Mouse (Mus musculus): ENCODE measurements around the gene Pgap3. TPM values are rescaled to one million over a fixed set of nuclear protein-coding genes. Genes with fewer than 3 reads are reported as not detected.

Pgap3 gene
- total RNA-seq, 2 experiments from 2014 or later = 10.7 to 11.1 TPM

DNA sequence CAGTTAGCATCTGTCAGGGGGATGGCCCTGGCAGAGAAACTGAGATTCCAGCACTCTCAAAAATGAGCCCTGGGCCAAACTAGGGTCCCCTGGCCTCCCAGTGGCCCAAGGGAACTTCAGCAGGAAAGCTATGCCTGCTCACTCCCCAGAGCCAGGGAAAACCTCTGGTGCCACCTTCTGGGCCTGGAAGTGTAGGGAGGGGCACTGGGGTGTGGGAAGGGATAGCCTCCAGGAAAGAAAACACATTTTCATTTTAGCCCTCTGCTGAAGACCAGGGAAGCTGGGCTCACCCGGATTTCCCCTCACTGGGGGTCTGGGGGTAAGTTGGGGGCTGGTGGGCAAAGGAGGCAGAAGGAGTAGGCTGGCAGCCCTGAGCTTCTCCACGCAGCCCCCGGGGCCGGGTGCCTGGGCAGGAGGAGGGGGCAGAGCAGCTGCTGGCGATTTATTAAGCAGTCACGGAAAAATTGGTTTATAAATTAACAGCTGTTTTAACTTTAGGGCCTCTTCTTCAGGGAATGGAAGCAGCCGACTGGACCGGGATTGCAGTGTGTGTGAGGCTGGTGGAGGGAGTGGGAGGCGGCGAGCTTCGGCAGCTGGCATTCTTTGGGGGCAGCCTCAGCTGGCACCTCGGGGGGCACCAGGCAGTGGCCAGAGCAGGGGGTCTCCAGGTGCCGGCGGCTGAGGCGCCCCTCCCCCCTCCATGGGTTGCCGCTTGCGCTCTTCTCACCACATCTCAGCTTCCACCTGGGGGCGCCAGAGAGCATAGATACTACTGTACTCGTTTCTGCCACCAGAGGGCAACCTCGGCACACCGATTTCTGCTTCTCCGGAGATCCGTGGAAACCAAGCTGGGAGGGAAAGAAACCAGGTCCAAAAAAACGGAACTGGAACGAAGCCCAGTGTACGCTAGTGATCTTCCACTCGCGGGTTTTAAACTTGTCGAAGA, 58.0 kb downstream of the Pgap3 start:
- peak; percentile 98 for DNase-seq (ENCODE audit: low spot score in 2 of 2)
- intact Hi-C loops (cut with DNase I) = loop anchor here (5.0 kb wide), 1 partner anchor 115 kb away; no protein-coding TSS in a partner anchor

DNA sequence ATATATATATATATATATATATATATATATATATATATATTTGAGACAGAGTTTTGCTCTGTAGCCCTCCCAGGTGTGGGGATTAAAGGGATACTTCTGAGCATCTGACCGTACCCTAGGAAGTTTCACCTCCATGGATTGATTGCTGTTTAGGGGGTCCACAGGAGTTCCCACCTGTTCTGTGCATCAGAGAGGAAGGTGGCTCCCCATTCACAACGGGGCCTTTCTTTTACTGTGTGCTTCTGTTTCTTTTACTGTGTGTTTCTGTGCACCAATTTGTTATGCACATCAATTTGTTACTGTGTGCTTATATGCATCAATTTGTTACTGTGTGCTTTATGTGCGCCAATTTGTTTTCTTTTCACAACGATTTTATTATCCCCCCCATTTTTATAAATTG, 59.1 kb downstream of the Pgap3 start:
- no peak for DNase-seq (ENCODE audit: low spot score in 2 of 2)
- intact Hi-C loops (cut with DNase I) = loop anchor here (5.0 kb wide), 1 partner anchor 116 kb away; no protein-coding TSS in a partner anchor

DNA sequence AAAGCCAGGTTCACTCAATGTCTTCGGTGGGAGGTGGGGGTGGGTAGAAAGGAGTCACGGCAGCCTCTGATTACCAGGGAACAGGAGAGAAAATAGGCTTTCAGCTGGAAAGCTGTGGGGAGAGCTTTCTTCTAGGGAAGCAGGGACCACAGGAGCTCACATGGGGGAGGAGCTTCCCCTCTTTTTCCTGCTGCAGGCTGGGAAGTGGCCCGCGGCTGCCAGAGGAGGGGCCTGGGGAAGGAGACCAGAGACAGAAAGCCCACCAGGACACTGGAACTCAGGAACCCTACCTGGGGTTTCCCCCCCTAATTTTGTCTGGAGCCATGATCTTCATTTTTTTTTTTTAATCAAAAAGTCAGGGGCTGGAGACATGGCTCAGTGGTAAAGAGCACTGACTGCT, 59.7 kb downstream of the Pgap3 start:
- intact Hi-C loops (cut with DNase I) = loop anchor here (5.0 kb wide), 1 partner anchor 117 kb away; no protein-coding TSS in a partner anchor
- DNase-seq (ENCODE audit: low spot score in 2 of 2) = no peak

DNA sequence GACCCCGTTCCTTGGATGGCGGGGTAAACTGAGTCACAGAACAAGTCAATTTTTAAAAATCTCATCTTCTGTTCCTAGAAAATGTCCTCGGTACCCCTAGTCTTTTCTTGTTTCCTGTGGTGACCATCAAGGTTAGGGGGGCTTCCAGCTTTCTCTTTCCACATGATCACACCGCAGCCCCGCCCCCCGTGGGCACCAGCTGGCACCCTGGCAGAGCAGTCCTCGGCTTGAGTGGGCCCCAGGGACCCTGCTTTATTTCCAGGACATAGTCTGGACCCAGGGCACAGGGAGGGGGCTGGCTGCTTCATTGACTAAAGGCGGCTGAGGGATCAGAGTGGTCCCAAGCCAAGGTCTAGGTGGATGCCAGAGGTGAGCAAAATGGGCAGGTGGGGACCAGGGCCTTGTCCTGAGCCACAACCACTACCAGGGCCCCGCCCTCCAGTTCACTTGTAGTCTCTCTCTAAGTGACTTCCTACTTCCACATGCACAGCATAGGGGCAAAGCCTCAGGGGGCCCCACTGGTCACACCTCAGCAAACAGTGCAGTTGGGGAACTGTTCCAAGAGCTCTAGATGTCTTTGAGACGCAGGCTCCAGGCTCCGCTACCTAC, 60.5 kb downstream of the Pgap3 start:
- no peak for DNase-seq (ENCODE audit: low spot score in 2 of 2)

DNA sequence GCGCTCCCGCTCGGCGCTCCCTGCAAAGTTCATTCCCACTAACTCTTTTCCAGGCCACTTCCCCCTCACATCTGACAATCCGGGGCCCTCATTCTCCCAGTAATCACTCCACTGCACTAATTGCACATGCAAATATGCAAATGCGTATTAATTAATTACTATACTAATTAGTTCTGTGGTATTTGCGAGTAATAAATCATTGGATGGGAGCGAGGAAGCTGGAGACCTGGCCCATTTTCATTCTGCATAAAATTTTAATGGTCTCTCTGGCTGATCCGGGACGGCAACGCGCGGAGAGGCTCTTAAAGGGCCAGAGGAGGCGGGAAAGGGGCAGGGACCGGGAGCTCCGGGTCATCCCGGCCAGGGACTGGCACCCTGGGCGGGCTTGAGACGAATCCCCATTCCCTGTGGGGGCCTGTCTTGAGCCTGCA, 61.2 kb downstream of the Pgap3 start:
- intact Hi-C loops (cut with DNase I) = loop anchor here (2.0 kb wide), 1 partner anchor 74 kb away; no protein-coding TSS in a partner anchor
- DNase-seq (ENCODE audit: low spot score in 2 of 2) = no peak

More for the DNA sequence above, 60.5 kb downstream of the Pgap3 start:
- intact Hi-C loops (cut with DNase I) = loop anchor here (2.0 to 5.0 kb wide), 2 partner anchors 75 to 118 kb away; no protein-coding TSS in a partner anchor

Other genes with a start within 250 kb of the Pgap3 start
- gene Med1, start 207.2 kb downstream of the Pgap3 start, total RNA-seq (2021) = 10 to 100 TPM; 46.9 to 52.8 TPM
- 10 to 100 TPM; 34.2 to 34.8 TPM for gene Cdk12, start 197.4 kb downstream of the Pgap3 start, total RNA-seq (2021)
- gene Neurod2, start 70.8 kb downstream of the Pgap3 start, total RNA-seq (2021) = 10 to 100 TPM; 65.9 to 67.1 TPM
- gene Ppp1r1b, start 52.1 kb downstream of the Pgap3 start, total RNA-seq (2021) = 100 to 1,000 TPM; 101 to 133 TPM
- gene Stard3, start 42.1 kb downstream of the Pgap3 start, total RNA-seq (2021) = 10 to 100 TPM; 24.9 to 27.2 TPM
- 10 to 100 TPM in 1 of 2 experiments, 1 to 10 TPM in 1; 8.8 to 13.1 TPM for gene Tcap, start 16.7 kb downstream of the Pgap3 start, total RNA-seq (2021)
- 1 to 10 TPM in 1 of 2 experiments, under 1 TPM in 1; 0.78 to 1.0 TPM for gene Pnmt, start 14.0 kb downstream of the Pgap3 start, total RNA-seq (2021)
- 1 to 10 TPM; 2.0 to 3.2 TPM for gene Erbb2, start 12.0 kb upstream of the Pgap3 start, total RNA-seq (2021)
- 100 to 1,000 TPM; 105 to 106 TPM for gene Mien1, start 38.5 kb upstream of the Pgap3 start, total RNA-seq (2021)
- 1 to 10 TPM; 1.6 to 4.4 TPM for gene Grb7, start 45.9 kb upstream of the Pgap3 start, total RNA-seq (2021)
- under 1 TPM; 0.21 to 0.62 TPM for gene Ikzf3, start 145.5 kb upstream of the Pgap3 start, total RNA-seq (2021)
- gene Zpbp2, start 150.6 kb upstream of the Pgap3 start, total RNA-seq (2021) = not detected
- 10 to 100 TPM; 44.6 to 49.4 TPM for gene Ormdl3, start 186.9 kb upstream of the Pgap3 start, total RNA-seq (2021)
- not detected for gene Lrrc3c, start 197.8 kb upstream of the Pgap3 start, total RNA-seq (2021)
- 10 to 100 TPM; 10.3 to 12.7 TPM for gene Gm12355, start 225.2 kb upstream of the Pgap3 start, total RNA-seq (2021)
- under 1 TPM; 0.31 to 0.38 TPM for gene Gsdma3, start 225.9 kb upstream of the Pgap3 start, total RNA-seq (2021)
- not detected for gene Gsdma2, start 246.3 kb upstream of the Pgap3 start, total RNA-seq (2021)

All from left cerebral cortex, postnatal 14 days (tissue).